Mouse (Mus musculus): ENCODE data around the gene Zfp710.

DNA sequence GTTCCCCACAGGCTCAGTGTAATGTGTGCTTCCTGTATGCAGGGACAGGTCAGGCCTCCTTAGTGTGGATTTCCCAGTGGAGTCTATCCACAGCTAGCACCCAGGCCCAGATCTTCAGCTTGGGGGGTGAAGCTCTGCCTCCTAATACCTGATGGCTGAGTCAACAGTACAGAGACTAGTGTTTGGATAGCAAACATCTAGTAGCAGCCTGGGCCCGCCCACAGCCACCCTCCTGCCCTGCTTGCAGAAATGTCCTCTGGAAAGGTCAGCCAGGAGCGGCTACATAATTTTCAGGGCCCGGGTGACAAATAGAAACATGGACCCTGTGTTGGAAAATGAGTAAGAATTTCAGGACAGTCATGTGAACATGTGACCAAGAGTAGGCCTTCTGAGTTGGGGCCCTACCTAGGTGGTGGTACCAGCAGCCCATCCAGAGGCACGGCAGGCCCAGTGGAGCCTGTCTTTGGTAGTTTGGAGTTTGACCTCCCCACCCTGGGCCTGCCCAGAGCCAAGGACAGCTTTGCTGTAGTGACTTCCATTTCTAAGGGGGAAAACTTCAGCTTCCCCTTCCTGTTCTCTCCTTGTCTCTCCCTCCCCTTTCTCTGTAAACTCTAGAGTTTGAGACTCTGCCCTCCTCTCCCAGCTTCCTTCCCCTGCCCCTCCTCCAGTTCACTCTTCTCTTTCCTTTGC lies 32.5 kb downstream of the Zfp710 start:
- TF ChIP-seq E2F4 (IDR thresholded peaks at IDR 0.05; ENCODE audit: insufficient read depth): no peak
- no peak for TF ChIP-seq POLR2A (IDR thresholded peaks at IDR 0.05; ENCODE audit: insufficient read length, low read depth)
- TF ChIP-seq MAX (IDR thresholded peaks at IDR 0.05; ENCODE audit: low read depth): no peak
- no peak for TF ChIP-seq CEBPB (IDR thresholded peaks at IDR 0.05; ENCODE audit: insufficient read depth, poor library complexity, severe bottlenecking)
- TF ChIP-seq USF1 (IDR thresholded peaks at IDR 0.05; ENCODE audit: low read depth): no peak
- TF ChIP-seq POLR2AphosphoS2 (IDR thresholded peaks at IDR 0.05; ENCODE audit: insufficient read length, low read depth): no peak
- no peak for TF ChIP-seq TCF3 (IDR thresholded peaks at IDR 0.05; ENCODE audit: insufficient read length, low read depth)
- no peak for TF ChIP-seq SRF (IDR thresholded peaks at IDR 0.05; ENCODE audit: control insufficient read depth, insufficient read length, low read depth)
- TF ChIP-seq TCF12 (IDR thresholded peaks at IDR 0.05; ENCODE audit: insufficient read depth, poor library complexity, severe bottlenecking): no peak
- TF ChIP-seq MYOD1 (IDR thresholded peaks at IDR 0.05; ENCODE audit: control insufficient read depth in 1 of 3, insufficient read length in 2 of 3, low read depth in 2 of 3): no peak

All from myocyte (in vitro differentiated cells).